Mouse (Mus musculus) urinary bladder, postnatal 14 days (tissue): ENCODE data around the gene Hinfp.
"Not testable (repeated sequence)": the region's sequence is repeated elsewhere in the genome, so short reads cannot be mapped to it uniquely, and the experiment has no call there.

ENCODE experiments used
- DNase-seq: peaks from one replicate; pipeline ENCODE4 v3.0.0; 2021; ENCODE audit warnings: low spot score

Hinfp gene

DNA sequence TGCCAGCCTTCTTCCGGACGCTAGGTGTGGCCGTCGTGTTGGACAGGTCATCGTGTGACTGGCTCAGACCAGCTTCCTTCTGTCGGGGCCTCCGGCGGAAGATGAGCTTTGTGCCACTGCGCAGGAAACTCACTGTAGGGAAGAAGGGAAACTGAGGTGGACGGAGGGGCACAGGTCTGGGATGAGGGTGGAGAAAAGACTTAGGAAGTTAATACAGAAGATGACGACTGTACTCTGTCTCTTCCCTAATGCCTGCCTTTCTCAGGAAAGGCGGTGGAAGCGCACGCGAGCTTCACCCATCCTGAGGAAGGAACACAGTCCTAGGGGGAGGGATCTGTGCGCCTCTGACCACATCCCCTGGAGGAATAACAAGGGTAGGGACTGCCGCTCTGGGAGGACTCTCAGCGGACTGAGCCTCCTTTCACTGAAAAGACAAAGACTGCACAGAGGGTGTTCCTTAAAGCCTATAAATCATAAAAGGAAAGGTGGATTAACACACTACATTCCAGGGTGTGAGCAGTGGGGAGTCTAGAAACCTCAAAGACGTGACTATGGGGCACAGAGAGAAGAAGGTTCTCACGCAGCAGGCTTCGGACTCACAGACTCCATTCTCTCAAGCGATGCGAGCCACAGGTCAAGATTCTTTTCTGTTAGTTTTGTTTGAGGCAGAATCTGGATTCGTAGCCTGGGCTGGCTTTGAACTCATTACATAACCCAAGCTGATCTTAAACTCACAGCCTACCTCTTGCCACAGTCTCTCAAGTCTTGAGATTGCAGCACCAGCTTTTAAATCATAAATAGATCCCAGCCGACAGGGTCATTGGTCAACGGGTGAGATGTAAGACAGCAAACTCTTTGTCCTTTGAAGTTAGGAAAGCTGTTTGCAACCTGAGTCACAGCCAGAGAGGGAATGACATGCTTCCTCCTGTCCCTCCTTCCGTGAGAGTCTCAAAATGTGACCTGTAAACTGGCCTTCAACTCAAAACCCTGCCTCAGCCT lies 6.0 kb upstream of the Hinfp start:
- DNase-seq: no peak

DNA sequence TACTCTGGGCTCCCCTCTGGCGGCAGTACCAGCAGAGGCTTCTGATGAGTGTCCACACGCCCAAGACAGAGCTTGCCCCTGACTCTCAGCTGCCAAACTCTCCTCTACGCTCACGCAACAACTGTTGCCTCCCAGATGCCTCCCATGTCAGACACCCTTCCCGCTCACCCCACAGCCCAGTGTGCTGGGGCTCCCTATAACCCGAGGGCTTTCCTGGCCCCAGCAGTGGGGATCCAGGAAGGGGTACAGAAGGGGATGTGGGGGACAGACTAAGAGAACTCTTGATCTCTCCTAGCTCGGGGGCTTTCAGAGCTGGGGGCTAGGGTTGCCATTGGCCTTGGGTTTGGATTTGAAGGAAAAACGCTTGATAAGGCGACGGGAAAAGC lies 5.3 kb upstream of the Hinfp start:
- DNase-seq: no peak

DNA sequence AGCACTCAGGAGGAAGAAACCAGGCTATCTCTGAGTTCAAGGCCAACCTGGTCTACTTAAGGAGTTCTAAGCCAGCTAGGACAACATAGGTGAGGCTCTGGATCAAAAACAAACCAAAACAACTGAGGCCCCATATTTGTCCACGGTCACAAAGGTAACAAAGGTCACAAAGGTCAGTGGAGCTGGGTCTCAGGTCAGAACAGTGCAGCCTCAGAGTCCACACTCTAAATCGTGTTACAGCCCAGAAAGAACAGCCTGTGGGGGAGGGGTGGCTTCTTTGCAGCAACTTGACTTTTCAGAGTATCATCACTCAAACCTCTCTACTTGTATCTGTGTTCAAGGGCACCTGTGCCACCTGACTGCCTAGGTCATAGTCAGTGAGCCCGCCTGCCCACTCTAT lies 4.3 kb upstream of the Hinfp start:
- no peak for DNase-seq

DNA sequence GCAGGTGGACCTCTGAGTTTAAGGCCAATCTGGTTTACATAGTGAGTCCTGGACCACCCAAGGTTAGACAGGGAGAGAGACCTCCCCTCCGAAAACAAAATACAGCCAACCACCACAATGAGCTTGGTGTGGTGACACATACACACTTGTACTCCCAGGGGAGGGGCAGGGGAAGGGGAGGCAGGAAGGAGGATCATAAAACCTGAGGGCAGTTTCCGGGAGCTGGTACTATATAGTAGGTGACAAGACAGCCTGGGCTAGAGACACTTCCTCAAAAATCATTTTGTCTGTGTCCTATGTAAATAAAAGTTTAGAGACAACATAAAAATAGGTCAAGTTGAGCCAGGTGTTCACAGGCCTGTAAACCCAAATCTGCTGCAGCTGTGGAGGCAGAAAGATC lies 1.8 kb upstream of the Hinfp start:
- DNase-seq: no peak

DNA sequence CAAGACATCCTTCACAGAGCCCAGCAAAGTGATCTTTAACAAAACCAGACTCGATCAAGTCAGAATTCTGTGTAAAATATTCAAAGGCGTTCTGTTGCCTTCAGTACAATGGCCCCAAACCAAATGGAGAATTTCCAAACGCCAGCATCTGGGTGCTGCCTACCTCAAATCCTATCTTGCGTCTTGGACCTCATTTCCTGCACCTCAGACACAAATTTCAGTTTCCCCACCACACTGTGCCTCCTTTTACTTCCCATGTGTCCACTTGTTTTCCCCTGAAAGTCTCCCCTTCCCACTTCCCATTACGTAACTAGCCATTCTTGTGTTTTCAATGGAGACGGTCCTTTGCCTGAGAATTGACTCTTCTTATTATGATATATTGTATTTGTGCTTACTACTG lies 1.1 kb upstream of the Hinfp start:
- no peak for DNase-seq

DNA sequence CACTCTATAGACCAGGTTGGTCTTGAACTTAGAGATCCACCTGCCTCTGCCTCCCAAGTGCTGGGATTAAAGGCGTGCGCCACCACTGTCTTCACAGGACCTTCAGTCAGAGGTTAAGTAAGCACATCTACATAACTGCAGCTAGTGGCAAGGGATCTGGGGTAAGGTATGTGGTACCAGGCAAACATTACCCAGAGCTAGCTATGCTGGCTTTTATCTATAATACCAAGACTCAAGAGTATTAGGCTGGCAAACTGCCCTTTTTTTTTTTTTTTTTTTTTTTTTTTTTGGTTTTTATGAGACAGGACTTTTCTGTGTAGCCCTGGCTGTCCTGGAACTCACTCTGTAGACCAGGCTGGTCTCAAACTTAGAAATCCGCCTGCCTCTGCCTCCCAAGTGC lies 5.5 kb downstream of the Hinfp start:
- not testable (repeated sequence) for DNase-seq

DNA sequence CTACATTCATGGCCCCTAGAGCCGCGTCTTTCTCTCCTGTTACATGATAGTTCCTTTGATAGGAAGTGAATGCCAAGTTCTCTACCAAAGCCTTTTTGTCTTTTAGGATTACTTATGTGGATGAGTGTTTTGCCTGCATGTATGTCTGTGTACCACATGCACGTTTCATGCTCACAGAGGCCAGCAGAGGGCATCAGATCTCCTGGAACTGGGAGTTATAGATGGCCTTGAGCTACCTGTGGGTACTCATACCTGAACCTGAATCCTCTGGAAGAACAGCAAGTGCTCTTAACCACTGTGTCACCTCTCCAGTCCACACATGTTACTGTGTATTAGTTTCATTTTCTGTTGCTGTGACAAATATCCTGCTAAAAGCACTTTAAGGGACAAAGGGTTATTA lies 13.0 kb downstream of the Hinfp start:
- peak; percentile 59 for DNase-seq

DNA sequence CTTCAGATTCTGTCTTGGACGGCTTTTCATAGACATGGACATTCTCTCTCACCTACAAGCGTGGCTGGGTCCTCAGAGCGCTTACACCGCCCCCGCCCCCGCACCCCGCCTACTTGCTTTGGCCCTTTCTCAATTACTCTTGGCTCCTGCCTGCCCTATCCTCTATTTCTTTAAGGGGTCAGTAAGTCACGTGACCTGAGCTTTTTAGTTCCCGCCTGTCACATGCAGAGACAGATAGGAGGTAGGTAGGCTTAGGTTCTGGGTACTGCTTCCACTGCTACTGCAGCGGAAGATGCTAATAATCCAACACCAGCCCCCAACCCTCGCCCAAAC lies 16.5 kb downstream of the Hinfp start:
- no peak for DNase-seq

DNA sequence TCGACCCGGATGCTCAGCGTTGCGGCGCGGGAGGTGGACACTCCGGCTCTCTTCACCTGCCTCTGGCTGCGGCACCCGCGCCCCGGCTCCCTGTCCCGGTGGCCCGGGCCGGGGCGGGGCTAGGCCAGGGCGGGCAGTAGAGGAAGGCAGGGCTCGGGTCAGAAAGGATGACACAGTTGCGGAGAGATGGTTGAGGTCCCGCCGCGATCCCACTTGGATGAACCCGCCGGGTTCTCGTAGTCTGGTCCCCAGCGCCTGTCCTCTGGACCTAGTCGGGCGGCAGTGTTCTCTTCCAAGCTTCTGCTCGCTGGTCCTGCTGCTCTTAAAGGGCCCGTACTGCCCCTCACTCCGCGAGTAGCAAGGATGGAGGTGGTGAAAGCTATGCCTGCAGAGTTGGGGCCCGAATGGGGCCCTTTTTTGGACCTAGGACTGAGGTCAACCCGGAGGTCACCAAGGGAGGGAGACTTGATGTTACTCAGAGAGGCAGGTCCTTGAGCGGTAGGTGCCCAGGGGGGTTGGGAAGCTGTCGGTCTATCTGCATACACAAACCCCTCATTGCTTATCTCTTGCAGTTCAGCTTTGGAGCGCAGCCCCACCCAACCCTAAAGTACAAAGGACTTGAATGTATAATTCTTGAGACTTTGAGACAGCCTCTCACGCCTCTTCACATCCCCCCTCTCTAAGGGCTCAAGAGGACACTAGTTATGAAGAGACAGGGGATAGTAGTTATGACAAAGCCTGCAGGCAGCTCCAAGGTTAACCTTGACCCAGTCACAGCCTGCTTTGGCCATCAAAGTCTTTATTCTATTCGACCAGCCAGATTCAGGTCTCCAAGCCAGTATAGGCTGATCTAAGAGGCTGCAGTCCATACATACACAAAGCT lies 17.2 kb downstream of the Hinfp start, which contains the start of gene Abcg4:
TSS of gene Abcg4 (minus strand) at position 540 of the 883 bp plus-strand sequence.
- no peak for DNase-seq

DNA sequence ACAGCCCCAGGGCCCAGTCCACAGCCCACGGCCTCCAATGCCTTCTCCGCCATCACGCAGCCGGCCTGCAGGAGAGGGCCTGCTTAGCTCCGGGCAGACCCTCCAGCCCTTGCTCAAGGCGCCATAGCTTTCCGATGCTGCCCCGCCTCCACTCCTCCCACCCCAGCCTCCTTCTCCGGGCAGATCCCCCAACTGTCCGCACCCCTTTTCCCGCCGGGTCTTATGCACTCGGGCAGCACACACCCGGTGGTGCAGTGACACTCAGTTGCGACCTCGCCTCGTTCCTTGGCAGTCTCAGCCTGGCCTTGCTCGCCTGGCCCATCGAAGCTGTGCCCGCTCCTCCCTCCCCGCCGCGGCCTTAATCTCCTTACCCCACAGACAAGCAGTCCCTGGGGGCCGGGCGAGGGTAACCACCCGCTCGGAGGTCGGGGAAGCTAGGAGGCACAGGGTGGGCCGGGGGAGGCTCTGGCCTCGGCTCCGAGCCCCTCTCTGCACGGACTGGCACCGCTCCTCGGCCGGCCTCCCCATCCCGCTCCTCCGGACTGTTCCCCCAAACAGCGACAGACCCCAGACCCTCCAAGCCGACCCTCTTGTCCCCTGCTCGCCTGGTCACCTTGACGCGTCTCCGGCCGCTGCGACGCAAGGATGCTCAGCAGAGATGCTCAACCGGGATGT lies 17.9 kb downstream of the Hinfp start:
- DNase-seq: no peak

DNA sequence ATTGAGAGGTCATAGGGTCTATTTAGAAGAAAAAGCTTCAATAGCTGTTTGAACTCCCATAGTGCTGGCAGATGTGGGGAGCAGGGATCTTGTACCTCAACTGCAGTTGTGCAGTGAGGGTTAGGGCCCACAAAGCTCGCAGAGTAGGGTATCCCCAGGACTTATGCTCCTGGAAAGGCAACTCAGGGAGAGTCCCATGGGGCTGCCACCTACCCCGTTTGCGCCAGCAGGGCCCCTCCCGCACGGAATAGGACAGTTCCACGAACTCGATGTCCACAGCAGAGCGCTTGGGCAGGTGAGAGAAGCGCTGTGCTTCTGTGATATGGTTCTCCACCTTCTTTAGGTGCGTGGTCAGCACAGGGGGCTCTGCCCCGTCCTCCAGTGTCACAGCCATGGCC lies 18.5 kb downstream of the Hinfp start:
- no peak for DNase-seq

DNA sequence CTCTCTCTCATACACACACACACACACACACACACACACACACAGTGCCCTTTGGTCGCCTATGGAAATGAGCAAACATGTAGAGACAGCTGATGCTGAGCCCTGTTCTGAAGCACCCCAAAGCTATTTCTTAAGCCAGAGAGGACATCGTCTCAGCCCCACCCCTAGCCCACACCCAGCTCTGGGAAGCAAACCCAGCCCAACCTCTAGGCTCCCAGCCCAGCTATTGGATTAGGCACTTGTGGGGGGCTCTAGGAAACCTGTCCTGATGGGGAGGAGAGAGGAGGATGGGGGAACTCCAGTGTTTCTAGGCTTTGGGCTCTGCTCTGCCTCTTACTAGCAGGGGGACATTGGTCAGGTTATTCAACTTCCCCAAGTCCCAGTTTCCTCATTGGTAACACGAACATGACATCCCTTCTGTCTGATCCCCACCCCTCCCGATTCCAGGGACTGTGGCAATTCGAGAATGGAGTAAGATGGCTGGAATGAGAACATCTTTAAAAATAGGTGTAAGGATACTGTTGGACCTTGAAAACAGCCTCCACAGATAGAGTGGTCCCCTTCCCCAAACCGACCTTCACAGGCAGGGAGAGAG lies 19.1 kb downstream of the Hinfp start:
- DNase-seq: no peak

DNA sequence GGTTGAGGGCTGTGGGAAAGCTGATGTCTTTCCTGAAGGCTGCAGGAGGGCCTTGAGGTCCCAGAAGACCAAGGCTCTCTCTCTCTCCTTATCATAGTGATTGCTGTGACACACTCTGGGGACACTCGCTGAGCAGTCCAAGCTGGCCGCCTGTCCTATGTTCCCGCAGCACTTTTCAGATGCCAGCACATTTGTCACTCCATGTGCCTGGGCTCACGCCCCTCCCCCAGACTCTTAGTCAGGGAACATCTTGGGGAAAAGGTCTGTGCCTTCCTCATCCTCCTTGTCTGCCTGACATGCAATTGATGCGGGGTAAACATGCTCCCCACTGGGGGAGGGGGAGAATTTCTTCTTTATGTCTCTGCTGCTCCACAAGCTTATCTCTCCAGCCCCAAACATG lies 22.3 kb downstream of the Hinfp start:
- DNase-seq: no peak

DNA sequence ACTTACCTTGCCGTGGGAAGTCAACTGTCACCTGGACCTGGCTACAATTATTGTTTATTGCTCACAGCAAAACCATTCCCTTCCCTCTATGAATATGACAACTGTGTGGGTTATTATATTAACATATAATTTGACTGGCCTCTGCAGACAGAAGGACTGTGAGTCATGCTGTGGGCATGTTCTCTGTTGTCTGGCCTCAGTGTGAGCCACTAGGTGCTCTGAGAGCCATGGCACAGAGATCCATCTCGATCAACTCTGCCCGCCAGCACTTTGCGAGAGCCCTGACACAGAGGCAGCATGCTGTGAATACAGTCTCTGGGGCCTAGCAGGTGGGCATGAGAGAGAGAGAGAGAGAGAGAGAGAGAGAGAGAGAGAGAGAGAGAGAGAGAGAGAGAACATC lies 35.5 kb downstream of the Hinfp start:
- no peak for DNase-seq

DNA sequence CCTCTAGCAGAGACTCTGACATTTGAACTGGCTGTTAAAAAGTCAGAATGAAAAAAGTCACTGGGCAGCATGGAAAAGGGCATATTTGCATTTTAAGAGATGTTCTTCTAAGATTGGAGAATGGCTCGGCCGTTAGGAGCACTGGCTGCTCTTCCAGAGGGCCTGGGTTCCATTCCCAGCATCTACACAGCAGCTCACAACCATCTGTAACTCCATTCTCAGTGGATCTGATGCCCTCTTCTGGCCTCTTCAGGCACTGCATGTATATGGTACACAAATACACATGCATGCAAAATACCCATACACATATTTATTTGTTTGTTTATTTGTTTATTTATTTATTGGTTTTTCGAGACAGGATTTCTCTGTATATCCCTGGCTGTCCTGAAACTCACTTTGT lies 36.4 kb downstream of the Hinfp start:
- DNase-seq: no peak

DNA sequence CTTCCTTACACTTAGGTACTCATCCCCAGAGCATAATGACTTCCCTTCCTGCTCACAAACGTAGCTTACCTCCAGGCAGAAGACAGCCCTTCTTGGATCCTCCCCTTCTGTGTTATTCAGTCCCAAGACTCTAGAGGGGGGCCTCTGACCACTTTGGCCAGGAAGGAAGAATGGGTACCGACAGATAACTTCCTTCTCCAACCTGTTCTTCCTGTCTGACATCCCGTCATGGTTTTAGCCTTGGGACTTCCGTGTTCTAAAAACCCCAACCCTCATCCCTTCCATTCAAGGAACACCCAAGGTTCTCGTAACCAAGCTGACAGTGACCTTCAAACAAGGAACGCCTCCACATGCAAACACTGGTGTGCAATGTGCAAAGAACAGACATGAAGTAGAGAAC lies 37.0 kb downstream of the Hinfp start, which contains the start of gene Nlrx1:
TSS of gene Nlrx1 (minus strand) at position 168 of the 400 bp plus-strand sequence.
- DNase-seq: peak; percentile 50

DNA sequence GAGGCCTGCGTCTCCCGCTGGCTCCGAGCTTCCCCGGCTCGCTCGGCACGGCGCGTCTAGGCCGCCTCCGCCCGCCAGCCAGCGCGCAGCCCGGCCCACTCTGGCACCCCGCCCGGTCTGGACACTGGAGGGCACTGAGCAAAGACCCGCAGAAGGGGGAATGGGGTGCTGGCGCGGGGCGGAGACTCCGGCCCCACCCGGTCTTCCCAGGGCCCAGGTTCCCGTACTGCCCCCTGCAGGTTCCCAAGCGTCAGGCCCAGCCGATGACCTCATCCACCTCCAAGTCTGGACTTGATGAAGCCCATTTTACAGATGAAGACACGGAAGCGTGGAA lies 37.5 kb downstream of the Hinfp start:
- DNase-seq: peak; percentile 94

DNA sequence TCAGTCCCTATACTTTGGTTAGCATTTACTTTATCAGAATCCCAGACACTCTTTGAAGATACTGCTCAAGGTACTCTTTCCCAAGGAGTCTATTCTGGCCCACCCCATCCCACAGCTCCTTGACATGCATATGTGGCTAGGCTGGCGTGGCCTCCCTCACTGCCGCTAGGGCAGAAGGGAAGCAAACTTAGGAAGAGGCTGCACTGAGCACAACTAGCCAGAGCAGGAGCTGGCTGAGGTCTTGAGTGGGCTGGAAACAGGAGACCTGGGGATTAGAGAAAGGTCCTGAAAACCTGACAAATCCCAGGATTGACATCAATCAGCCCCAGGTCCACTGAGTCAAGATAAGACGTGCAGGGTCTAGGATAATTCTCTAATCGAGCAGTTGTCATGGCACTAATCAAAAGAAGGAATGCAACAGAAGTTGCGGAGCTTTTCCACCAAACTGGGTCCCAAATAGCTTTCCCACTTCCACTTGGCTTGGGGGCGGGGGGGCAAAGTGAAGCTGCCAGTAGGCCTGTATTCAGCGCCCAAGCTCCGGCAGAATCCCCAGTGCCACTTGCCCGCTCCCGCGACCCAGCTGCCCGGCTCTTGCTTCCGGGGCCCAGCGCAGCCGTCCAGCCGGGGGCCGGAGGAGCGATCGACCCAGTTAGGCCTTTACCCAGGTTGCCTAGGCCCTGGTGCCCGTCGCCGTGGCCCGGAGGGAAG lies 38.0 kb downstream of the Hinfp start:
- DNase-seq: peak; percentile 38

DNA sequence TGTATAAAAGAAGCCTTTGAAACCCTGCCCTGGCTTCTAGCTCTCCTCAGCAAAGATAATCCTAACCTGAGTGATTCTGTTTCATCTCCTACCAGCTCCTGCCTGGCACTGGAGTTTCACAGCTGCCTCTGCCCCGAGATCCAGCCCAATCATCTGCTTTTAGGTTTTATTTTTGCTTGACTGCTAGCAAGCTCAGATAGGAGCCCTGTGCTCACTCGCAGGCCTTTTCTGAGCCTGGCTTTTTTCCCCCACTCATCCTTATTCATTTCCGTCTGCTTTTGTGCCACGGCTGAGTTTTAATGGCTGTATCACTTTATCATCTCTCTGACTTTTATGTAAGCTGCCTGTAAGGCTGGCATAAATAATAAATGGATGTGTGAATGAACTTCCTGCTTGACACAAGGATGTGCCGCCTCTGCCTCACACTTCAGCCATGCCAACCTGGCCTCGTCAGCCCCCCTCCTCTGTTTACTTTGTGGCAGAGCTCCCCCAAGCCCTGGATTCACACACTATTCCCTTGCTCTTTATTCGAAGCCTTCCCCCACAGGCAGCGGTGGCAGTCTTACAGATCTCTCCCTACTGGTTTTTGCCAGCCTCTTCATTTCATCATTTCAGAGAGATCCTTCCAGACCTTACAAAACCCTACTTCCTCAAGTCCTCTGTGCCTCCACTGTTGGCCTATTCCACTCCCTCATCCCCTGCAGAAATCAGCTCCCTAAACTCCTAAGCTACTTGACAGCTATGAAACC lies 38.8 kb downstream of the Hinfp start:
- no peak for DNase-seq

DNA sequence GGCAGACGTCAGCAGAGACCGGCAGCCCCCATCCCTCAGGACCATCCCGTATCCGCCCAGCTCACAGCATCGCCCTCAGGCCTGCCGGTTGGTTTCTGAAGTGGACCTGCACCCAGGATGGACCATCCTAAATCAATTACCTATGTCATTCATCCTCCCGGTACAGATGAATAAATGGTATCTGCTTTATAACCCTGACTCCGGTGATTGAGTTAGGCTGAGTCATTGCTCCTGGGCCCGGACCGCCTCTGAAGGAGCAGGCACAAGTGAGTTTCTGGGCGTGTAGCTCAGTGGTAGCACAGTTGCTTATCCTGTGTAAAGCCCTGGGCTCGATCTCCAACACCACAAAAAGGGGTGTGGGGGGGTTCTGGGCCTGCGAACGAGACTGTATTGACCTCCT lies 44.1 kb downstream of the Hinfp start:
- no peak for DNase-seq

DNA sequence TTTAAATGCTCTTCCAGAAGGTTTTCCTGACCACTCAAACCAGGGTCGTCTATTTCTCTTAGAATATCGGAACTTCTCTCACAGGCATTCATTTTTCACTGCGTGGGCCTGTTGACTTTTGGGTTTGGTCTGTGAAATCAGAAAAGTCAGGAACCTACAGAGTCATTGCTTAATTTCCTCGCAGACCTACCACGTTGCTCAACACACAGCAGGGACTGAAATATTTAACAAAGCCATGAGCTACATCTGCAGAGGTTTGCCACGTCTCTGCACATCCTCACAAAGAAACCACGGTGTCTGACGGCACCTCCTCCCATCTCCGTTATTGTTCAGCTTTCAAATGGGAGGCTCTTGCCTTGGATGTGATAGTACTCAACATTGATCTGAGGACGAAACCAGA lies 46.5 kb downstream of the Hinfp start:
- DNase-seq: no peak
